In the genomic region with DNA sequence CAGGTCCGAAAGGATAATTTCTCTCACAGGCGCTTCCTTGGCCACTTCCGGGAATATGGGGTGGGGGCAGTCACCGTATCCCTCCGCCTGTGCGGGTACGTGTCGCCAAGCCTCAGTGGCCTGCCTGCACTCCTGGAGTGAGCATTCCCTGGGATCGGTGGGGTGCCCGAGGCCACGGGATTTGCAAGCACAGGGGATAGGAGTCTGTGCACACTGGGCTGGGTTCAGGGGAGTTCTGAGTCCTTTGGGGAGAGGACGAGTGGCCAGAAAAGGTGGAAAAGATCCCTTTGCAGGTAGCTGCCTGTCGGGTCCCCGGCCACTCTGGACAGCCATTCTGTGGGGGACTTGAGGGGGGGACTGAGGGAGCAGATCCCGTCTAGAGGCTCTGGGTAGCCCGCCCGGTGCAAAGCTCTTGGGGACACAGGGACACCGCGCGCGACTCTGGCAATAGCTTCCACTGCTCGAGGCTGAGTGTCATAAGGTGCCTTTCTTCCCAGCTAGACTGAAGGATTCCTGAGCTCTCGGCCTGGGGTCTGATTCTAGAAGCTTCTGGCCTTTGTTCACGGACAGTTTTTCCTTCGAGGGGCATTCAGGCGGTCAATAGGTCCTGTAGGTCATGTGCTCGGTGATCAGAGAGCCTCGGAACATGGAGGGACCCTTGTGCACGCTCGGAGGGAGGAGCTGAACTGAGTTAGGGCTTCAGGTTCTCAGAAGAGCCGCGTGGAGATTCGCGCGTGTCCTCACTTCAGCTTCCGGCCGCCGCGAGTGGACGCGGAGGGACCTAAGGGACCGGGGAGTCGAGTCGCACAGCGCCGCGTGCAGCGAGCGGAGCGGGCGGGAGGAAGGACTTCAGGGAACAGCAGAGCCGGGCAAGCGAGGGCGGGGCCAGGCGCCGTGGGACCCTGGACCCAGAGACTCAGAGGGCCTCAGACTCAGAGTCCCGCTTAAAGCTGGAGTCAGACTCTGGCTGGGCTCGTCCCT, we compare ENCODE assay signal across 8 mouse cellular contexts. TPM values are rescaled to one million over a fixed set of nuclear protein-coding genes. Genes with fewer than 3 reads are reported as not detected.
DNase-seq lines count a peak whose midpoint lies in the region; ATAC-seq and TF ChIP-seq lines count a peak whose summit lies in the region.

No protein-coding gene starts in this region.

- no peak for TF ChIP-seq CTCF in heart, postnatal 0 days (IDR thresholded peaks at IDR 0.05; ENCODE audit: low read depth)

- H3K27ac ChIP-seq in ES-E14 (ENCODE audit: insufficient read depth, low read depth, low read length, poor library complexity, severe bottlenecking) = no peak overlapping the region
- H3K27ac ChIP-seq in embryonic facial prominence, embryonic 12.5 days = 0 out of 2 replicates have a peak overlapping the region, but pooled peaks have one; percentile 41
- H3K27ac ChIP-seq in heart, postnatal 0 days (ENCODE audit: low read depth) = peak overlapping the region; percentile 44; the same call in 1 of the 2 replicates
- no peak overlapping the region for H3K27ac ChIP-seq in limb, embryonic 11.5 days (replicated peaks; ENCODE audit: low read depth, low read length)
- no peak overlapping the region for H3K27ac ChIP-seq in midbrain, embryonic 12.5 days (replicated peaks)

- peak overlapping the region; percentile 97 for H3K4me2 ChIP-seq in embryonic facial prominence, embryonic 12.5 days (replicated peaks)
- peak overlapping the region; percentile 82 for H3K4me2 ChIP-seq in heart, postnatal 0 days (ENCODE audit: low read depth, low read length)
- H3K4me2 ChIP-seq in limb, embryonic 11.5 days (ENCODE audit: low read depth, severe bottlenecking) = peak overlapping the region; percentile 74
- peak overlapping the region; percentile 94 for H3K4me2 ChIP-seq in midbrain, embryonic 12.5 days (replicated peaks)

- ATAC-seq in embryonic facial prominence, embryonic 12.5 days (ENCODE audit: insufficient number of reproducible peaks, insufficient read depth, low FRiP score, low TSS enrichment) = peak; percentile 86
- peak; percentile 84 for ATAC-seq in heart, postnatal 0 days (ENCODE audit: insufficient read depth, low read depth)
- peak; percentile 75; the same call in 1 of the 2 replicates for ATAC-seq in limb, embryonic 11.5 days (ENCODE audit: insufficient number of reproducible peaks, low FRiP score, low TSS enrichment, low read depth)
- ATAC-seq in midbrain, embryonic 12.5 days (ENCODE audit: low FRiP score, low read depth) = peak; percentile 83

- DNase-seq in ES-E14 (ENCODE audit: low read depth, low spot score) = no peak
- peak; percentile 85 for DNase-seq in adrenal gland, postnatal 10 days
- DNase-seq in heart, postnatal 0 days (ENCODE audit: low spot score) = peak; percentile 52
- DNase-seq in limb, embryonic 11.5 days (ENCODE audit: low spot score) = peak; percentile 78
- peak; percentile 64 to 77 for DNase-seq in urinary bladder, postnatal 4 days (ENCODE audit: low spot score in 2 of 2)
- no peak for DNase-seq in left cerebral cortex, adult 9 months (ENCODE audit: low spot score in 2 of 2)

- peaks cover 0 to 2% of the 10 kb centered on the region in 2 experiments; a peak in 1 of 4 replicates for H3K4me1 ChIP-seq in ES-E14 (ENCODE audit: control insufficient read depth in 2 of 2, insufficient read depth in 2 of 2, low read length in 2 of 2, poor library complexity in 1 of 2)
- H3K4me1 ChIP-seq in embryonic facial prominence, embryonic 12.5 days = peaks cover 8% of the 10 kb centered on the region; the same call in 1 of the 2 replicates
- no peaks in the 10 kb centered on the region for H3K4me1 ChIP-seq in heart, postnatal 0 days (ENCODE audit: control insufficient read depth, insufficient read depth)
- 0 out of 2 replicates have a peak, but pooled peaks cover 5% of the 10 kb centered on the region for H3K4me1 ChIP-seq in limb, embryonic 11.5 days (ENCODE audit: control insufficient read depth, insufficient read depth, low read length)
- H3K4me1 ChIP-seq in midbrain, embryonic 12.5 days = 0 out of 2 replicates have a peak, but pooled peaks cover 11% of the 10 kb centered on the region

- TF ChIP-seq EP300 in heart, postnatal 0 days (IDR thresholded peaks at IDR 0.05; ENCODE audit: low read depth) = no peak

- H3K4me3 ChIP-seq in ES-E14 (ENCODE audit: insufficient read depth in 1 of 2, low read depth in 1 of 2, low read length in 2 of 2, poor library complexity in 1 of 2, severe bottlenecking in 1 of 2) = peak overlapping the region; percentile 14 to 61
- H3K4me3 ChIP-seq in embryonic facial prominence, embryonic 12.5 days = peak overlapping the region; percentile 50
- H3K4me3 ChIP-seq in heart, postnatal 0 days (ENCODE audit: low read depth, low read length) = peak overlapping the region; percentile 52
- H3K4me3 ChIP-seq in limb, embryonic 11.5 days (ENCODE audit: low read depth, low read length) = peak overlapping the region; percentile 41
- H3K4me3 ChIP-seq in midbrain, embryonic 12.5 days = peak overlapping the region; percentile 45

- no peaks in the 10 kb centered on the region for H3K9me3 ChIP-seq in ES-E14 (ENCODE audit: control insufficient read depth, insufficient read depth, low read depth, low read length)
- no peaks in the 10 kb centered on the region for H3K9me3 ChIP-seq in embryonic facial prominence, embryonic 12.5 days
- H3K9me3 ChIP-seq in heart, postnatal 0 days (replicated peaks; ENCODE audit: control insufficient read depth, low read length) = no peaks in the 10 kb centered on the region
- H3K9me3 ChIP-seq in limb, embryonic 11.5 days (ENCODE audit: control insufficient read depth, low read length) = no peaks in the 10 kb centered on the region
- H3K9me3 ChIP-seq in midbrain, embryonic 12.5 days = no peaks in the 10 kb centered on the region

- in situ Hi-C loops in ES-E14 (cut with MboI; ENCODE audit: low sequenced_read_pairs in 2 of 2, unreplicated experiment in 2 of 2) = no loop called here

- H3K9ac ChIP-seq in ES-E14 (ENCODE audit: insufficient read depth, low read depth, low read length, poor library complexity, severe bottlenecking) = peak overlapping the region; percentile 19; the same call in 1 of the 2 replicates
- H3K9ac ChIP-seq in embryonic facial prominence, embryonic 12.5 days = peak overlapping the region; percentile 69
- H3K9ac ChIP-seq in heart, postnatal 0 days (replicated peaks; ENCODE audit: low read depth, low read length) = peak overlapping the region; percentile 65
- H3K9ac ChIP-seq in limb, embryonic 11.5 days (ENCODE audit: low read length) = peak overlapping the region; percentile 61
- H3K9ac ChIP-seq in midbrain, embryonic 12.5 days (replicated peaks) = peak overlapping the region; percentile 63

- WGBS in embryonic facial prominence, embryonic 12.5 days = under 1% methylated on average over 58 of the region's 58 CpGs
- WGBS in heart, postnatal 0 days = under 1% methylated on average over 58 of the region's 58 CpGs
- under 1% methylated on average over 58 of the region's 58 CpGs for WGBS in limb, embryonic 11.5 days
- under 1% methylated on average over 58 of the region's 58 CpGs for WGBS in midbrain, embryonic 12.5 days

- H3K36me3 ChIP-seq in ES-E14 (ENCODE audit: control insufficient read depth, insufficient read depth, low read length, poor library complexity, severe bottlenecking) = no peaks in the 10 kb centered on the region
- H3K36me3 ChIP-seq in embryonic facial prominence, embryonic 12.5 days = no peaks in the 10 kb centered on the region
- no peaks in the 10 kb centered on the region for H3K36me3 ChIP-seq in heart, postnatal 0 days (replicated peaks; ENCODE audit: control insufficient read depth, insufficient read depth, low read length)
- no peaks in the 10 kb centered on the region for H3K36me3 ChIP-seq in limb, embryonic 11.5 days (ENCODE audit: control insufficient read depth, insufficient read depth, low read length)
- no peaks in the 10 kb centered on the region for H3K36me3 ChIP-seq in midbrain, embryonic 12.5 days

- no peaks in the 10 kb centered on the region for H3K27me3 ChIP-seq in embryonic facial prominence, embryonic 12.5 days
- no peaks in the 10 kb centered on the region for H3K27me3 ChIP-seq in heart, postnatal 0 days (ENCODE audit: control insufficient read depth, insufficient read depth, low read length)
- H3K27me3 ChIP-seq in limb, embryonic 11.5 days (ENCODE audit: control insufficient read depth, insufficient read depth, low read length) = peaks cover 10% of the 10 kb centered on the region
- peaks cover 25% of the 10 kb centered on the region for H3K27me3 ChIP-seq in midbrain, embryonic 12.5 days

TF ChIP-seq in ES-E14, 5 proteins besides CTCF, POLR2A, EP300 and RAD21:
- no peak for TF ChIP-seq CHD2 (IDR thresholded peaks at IDR 0.05; ENCODE audit: low read depth, low read length)

RNA-seq across cellular contexts. Expression of a gene that starts 8.1 kb away (rescaled TPM):
- 2.5 and 6.2 TPM in 2 replicates for total RNA-seq in ES-E14 (2012; rRNA removed)
- 10 to 100 TPM; 42.5 to 47.2 TPM for total RNA-seq in adrenal gland, postnatal 10 days (2021)
- 108 and 113 TPM in 2 replicates for polyA plus RNA-seq in embryonic facial prominence, embryonic 12.5 days (2016; fragmentation: Nextera tagmentation; extraction: Ambion mirVana)
- 24.8 and 34.8 TPM in 2 replicates for total RNA-seq in heart, postnatal 0 days (2014; rRNA removed; ENCODE audit: low replicate concordance)
- polyA plus RNA-seq in heart, postnatal 0 days (2015; fragmentation: Nextera tagmentation; extraction: Ambion mirVana) = 35.4 and 36.5 TPM in 2 replicates
- 69.8 and 85.0 TPM in 2 replicates for polyA plus RNA-seq in limb, embryonic 11.5 days (2014; fragmentation: Nextera tagmentation; extraction: Ambion mirVana)
- polyA plus RNA-seq in midbrain, embryonic 12.5 days (2016; fragmentation: Nextera tagmentation; extraction: Ambion mirVana) = 40.5 and 44.8 TPM in 2 replicates

Comparison
In these comparisons a context has a peak if more than half of its experiments do, and no peak if none do; other contexts are left out.
1. DNase-seq: peak in adrenal gland, postnatal 10 days (single experiment), heart, postnatal 0 days (single experiment), limb, embryonic 11.5 days (single experiment) and urinary bladder, postnatal 4 days (2 of 2); none in ES-E14 (single experiment) and left cerebral cortex, adult 9 months (0 of 2).
2. H3K27ac ChIP-seq: peak in embryonic facial prominence, embryonic 12.5 days (single experiment) and heart, postnatal 0 days (single experiment); none in ES-E14 (single experiment), limb, embryonic 11.5 days (single experiment) and midbrain, embryonic 12.5 days (single experiment).
3. H3K9ac ChIP-seq: peak in every context shown above with its lines; median percentile 69 in embryonic facial prominence, embryonic 12.5 days; 65 in heart, postnatal 0 days; 63 in midbrain, embryonic 12.5 days; 61 in limb, embryonic 11.5 days; 19 in ES-E14.
4. Peak in every context shown above with its lines, with median percentiles within 50 percentile points of each other: H3K4me3 ChIP-seq, ATAC-seq and H3K4me2 ChIP-seq.